Mouse (Mus musculus) lung, embryonic 14.5 days (tissue): Measurements from ENCODE around the gene Tubb1. TPM values are rescaled to one million over a fixed set of nuclear protein-coding genes. Genes with fewer than 3 reads are reported as not detected.

ENCODE experiments used
- ATAC-seq: fragments of 200-750 bp; cut with Nextera tagmentation; 2 replicates; pipeline ENCODE4 v1.8.0; 2017; ENCODE audit warnings: mild to moderate bottlenecking, moderate TSS enrichment, moderate library complexity; ENCODE audit not compliant: insufficient read depth
- DNase-seq: peaks from one replicate; pipeline ENCODE4 v3.0.0-alpha.2; 2015
- H3K27ac ChIP-seq: fragments of 300-500 bp; sonication (generic); 2 replicates; pipeline ENCODE4 v1.5.1; 2014; ENCODE audit warnings: low read depth, mild to moderate bottlenecking, moderate library complexity
- H3K27me3 ChIP-seq: fragments of 300-500 bp; sonication (generic); 2 replicates; pipeline ENCODE4 v1.6.1; 2014; ENCODE audit warnings: low read length, control low read depth; ENCODE audit not compliant: insufficient read depth
- H3K36me3 ChIP-seq: fragments of 300-500 bp; sonication (generic); 2 replicates; pipeline ENCODE4 v1.6.1; 2014; ENCODE audit warnings: control low read depth; ENCODE audit not compliant: insufficient read depth
- H3K4me1 ChIP-seq: fragments of 300-500 bp; sonication (generic); 2 replicates; pipeline ENCODE4 v1.6.1; 2014; ENCODE audit warnings: antibody characterized with exemption, control low read depth; ENCODE audit not compliant: insufficient read depth
- H3K4me2 ChIP-seq: fragments of 300-500 bp; sonication (generic); 2 replicates; pipeline ENCODE4 v1.6.1; 2014; ENCODE audit warnings: mild to moderate bottlenecking
- H3K4me3 ChIP-seq: fragments of 300-500 bp; sonication (generic); 2 replicates; pipeline ENCODE4 v1.5.1; 2014; ENCODE audit warnings: low read depth, low read length
- H3K9ac ChIP-seq: fragments of 300-500 bp; sonication (generic); 2 replicates; pipeline ENCODE4 v1.6.1; 2014
- H3K9me3 ChIP-seq: fragments of 300-500 bp; sonication (generic); 2 replicates; pipeline ENCODE4 v1.6.1; 2016; ENCODE audit warnings: low read depth, low read length, control low read depth
- CTCF ChIP-seq: IDR thresholded peaks from 2 replicates; pipeline ENCODE4 v1.5.1; 2016; ENCODE audit warnings: antibody characterized with exemption, low read depth
- WGBS: fragments of 180-500 bp; shearing (Covaris S2); extraction: QIAGEN DNeasy Blood & Tissue Kit; methylation state at CpG from one replicate; pipeline ENCODE4 v1.1.7; 2014; 5-methylcytosine and 5-hydroxymethylcytosine counted together
- polyA plus RNA-seq: library from polyadenylated mRNA; unstranded; fragments of >200 nt; fragmentation: Nextera tagmentation; extraction: Ambion mirVana; gene quantifications from 2 replicates; pipeline ENCODE4 v1.2.1, GENCODE M21; 2014

Gene Tubb1
- polyA plus RNA-seq, 1 experiment from 2014 or later = 10.0 TPM

DNA sequence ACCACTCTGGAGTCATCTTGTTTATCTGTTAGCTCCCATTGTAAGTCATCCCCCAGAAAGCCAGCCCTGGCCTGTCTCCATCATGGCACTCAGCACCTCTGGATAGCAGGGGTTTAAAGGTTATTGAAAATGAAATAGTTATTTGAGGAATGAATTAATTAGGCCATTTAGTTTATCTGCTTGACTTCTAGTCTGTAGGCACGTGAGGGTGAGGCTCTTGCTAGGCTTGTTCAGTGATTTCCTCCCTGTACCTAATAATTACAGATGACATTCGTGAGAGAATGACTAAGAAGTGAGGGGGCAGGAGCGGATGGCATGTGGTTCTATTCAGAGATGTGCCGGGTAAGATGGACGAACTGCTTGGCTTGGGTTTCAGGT lies 23.0 kb downstream of the Tubb1 start:
- DNase-seq = no peak
- Histone ChIP-seq H3K4me3 (peak overlapping the region; percentile 84), H3K27me3 (no peaks in the 10 kb centered on the region), H3K27ac (peak overlapping the region; percentile 77), H3K9ac (peak overlapping the region; percentile 42), H3K36me3 (peaks cover 17% of the 10 kb centered on the region; the same call in 1 of the 2 replicates), H3K9me3 (no peaks in the 10 kb centered on the region), H3K4me2 (peak overlapping the region; percentile 83), H3K4me1 (no peaks in the 10 kb centered on the region)
- WGBS = 58% methylated on average over 5 of the region's 5 CpGs
- no peak for ATAC-seq
- TF ChIP-seq CTCF = no peak

DNA sequence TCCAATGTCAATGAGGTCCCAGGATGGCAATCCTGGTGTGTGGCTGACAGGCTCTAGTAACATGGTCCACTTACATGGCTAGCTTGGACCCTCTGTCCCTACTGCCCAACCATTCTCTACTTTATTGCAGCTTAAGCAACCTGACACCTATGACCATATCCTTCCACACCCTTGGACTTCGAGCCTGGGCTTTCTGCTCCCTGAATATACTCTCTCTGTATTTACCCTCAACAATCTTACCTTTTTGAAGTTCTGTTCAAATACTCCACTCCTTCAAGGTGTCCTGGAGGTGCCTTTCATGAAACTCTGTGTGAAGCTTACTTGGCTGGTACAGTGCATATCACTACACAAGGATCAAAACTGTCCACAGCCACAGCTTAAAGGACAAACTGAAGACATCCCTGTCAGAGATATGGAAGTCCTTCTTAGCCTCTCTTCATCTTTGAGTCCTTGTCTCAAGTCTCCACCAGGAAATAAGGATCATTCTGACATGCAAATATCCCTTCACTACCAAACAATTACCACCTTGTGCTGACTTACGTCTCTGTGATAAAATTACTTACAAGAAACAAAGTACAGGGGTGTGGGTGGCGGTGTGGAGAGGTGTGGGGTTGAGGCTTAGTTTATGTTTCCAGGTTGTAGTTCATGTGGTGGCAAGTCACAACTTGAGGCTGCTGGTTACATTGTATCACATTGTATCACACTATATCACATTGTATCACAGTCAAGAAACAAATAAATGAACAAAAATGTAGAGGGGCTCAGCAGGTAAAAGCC lies 27.2 kb downstream of the Tubb1 start:
- Histone ChIP-seq H3K4me1 (no peaks in the 10 kb centered on the region), H3K4me2 (no peak overlapping the region), H3K9ac (no peak overlapping the region), H3K4me3 (no peak overlapping the region), H3K27ac (peak overlapping the region; percentile 31), H3K36me3 (no peaks in the 10 kb centered on the region), H3K27me3 (no peaks in the 10 kb centered on the region), H3K9me3 (no peaks in the 10 kb centered on the region)
- DNase-seq = no peak
- no peak for ATAC-seq
- no peak for TF ChIP-seq CTCF
- 47% methylated on average over 3 of the region's 3 CpGs for WGBS

DNA sequence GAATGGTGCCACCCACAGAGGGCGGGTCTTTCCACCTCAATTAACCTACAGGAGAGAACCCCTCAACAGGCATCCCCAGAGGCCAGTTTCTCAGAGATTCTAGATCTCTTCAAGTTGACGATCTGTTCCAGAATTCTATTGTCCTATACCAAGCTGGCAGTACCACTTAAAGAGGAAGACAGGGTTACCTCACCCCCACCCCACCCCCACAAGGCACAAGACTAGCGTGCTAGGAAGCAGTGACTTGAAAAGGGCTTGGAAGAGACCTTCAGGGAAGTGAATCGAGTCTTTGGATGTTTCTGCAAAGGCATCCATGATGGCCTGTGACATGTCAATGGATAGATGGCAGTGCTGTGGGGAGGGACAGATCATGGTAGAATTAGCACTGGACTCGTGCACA lies 28.3 kb downstream of the Tubb1 start:
- H3K4me1 ChIP-seq = no peaks in the 10 kb centered on the region
- 0 out of 2 replicates have a peak overlapping the region, but pooled peaks have one; percentile 31 for H3K27ac ChIP-seq
- H3K36me3 ChIP-seq = no peaks in the 10 kb centered on the region
- H3K4me3 ChIP-seq = no peak overlapping the region
- no peaks in the 10 kb centered on the region for H3K9me3 ChIP-seq
- no peak overlapping the region for H3K4me2 ChIP-seq
- DNase-seq (no peak), ATAC-seq (no peak)
- no peak for TF ChIP-seq CTCF
- H3K9ac ChIP-seq = no peak overlapping the region
- 66% methylated on average over 5 of the region's 5 CpGs for WGBS
- no peaks in the 10 kb centered on the region for H3K27me3 ChIP-seq

DNA sequence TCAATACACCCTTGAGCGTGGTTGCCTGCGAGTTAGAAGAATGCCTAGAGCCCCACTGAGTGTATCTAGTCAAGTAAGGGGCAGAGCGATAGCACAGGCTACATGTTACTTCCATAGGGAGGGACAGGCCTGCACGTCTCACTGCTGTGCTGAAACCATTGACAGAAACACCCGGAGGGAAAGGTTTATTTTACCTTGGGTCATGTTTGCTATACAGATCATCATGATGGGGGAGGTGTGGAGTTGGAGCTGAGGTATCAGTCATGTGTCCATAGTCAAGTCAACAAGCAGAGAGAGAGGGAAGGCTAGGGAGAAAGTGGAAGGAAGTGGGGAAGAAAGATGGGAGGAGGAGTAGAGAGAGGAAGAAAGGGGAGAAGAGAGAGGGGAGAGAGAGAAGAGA lies 36.5 kb downstream of the Tubb1 start:
- Histone ChIP-seq H3K4me1 (no peaks in the 10 kb centered on the region), H3K4me3 (no peak overlapping the region), H3K4me2 (no peak overlapping the region), H3K36me3 (no peaks in the 10 kb centered on the region), H3K27me3 (no peaks in the 10 kb centered on the region), H3K27ac (no peak overlapping the region), H3K9me3 (no peaks in the 10 kb centered on the region), H3K9ac (no peak overlapping the region)
- no peak for TF ChIP-seq CTCF
- DNase-seq (no peak), ATAC-seq (no peak)
- 63% methylated on average over 5 of the region's 5 CpGs for WGBS

DNA sequence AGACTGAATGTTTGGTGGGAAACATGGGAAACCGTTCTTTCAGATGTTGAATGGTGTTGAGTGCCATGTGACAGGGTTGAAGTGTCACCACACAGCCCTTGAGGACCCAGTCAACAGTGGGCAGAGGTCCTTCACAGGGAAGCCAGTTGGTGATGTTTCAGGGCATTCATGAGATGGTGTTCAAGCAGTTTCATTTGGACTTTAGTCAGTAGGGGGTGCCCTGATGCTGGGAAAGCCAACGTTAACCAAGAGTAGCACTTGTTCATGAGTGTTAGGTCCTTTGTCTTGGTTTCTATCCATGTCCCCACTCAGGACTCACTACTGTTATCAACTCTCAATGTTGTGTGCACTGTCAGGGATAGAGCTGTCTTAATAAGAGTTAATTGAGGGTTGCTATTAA lies 42.4 kb downstream of the Tubb1 start:
- H3K4me3 ChIP-seq = no peak overlapping the region
- no peaks in the 10 kb centered on the region for H3K27me3 ChIP-seq
- peak; percentile 40 for TF ChIP-seq CTCF
- H3K9ac ChIP-seq = no peak overlapping the region
- H3K4me1 ChIP-seq = no peaks in the 10 kb centered on the region
- no peak overlapping the region for H3K4me2 ChIP-seq
- no peak for ATAC-seq
- H3K9me3 ChIP-seq = no peaks in the 10 kb centered on the region
- 63% methylated on average over 2 of the region's 2 CpGs for WGBS
- no peak overlapping the region for H3K27ac ChIP-seq
- no peaks in the 10 kb centered on the region for H3K36me3 ChIP-seq
- no peak for DNase-seq

DNA sequence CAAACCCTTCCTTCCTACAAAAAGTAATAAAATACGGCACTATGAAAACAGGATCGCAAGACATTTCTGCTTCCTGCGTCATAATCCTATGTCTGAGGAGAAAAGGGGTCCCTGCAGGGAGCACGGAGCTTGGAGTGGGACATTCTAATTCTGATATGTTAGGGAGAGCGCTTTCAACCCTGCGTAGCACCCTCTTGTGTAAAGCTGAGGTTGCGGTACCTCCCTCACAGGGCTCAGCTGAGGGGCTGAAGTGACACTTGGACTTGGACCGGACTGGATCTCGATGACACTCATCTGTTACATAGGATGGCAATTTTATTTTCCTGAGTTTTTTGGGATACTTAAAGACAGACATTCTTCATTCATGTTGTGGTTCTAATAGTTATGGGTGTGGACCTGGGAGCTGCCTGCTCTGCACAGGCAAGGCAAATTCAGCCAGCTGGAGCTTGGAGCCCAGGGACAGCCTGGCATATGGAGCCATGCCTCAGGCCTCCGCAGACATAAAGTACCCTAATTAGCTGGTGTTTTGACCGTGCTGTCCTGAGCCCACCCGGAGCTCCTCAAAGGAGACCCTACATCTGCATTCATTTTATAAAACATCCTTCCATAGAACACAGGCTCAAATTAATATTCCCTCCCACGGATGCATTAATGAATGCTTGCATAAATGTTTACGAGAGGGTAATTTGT lies 50.5 kb downstream of the Tubb1 start:
- Histone ChIP-seq H3K4me1 (no peaks in the 10 kb centered on the region), H3K36me3 (no peaks in the 10 kb centered on the region), H3K27me3 (no peaks in the 10 kb centered on the region), H3K27ac (no peak overlapping the region), H3K9me3 (no peaks in the 10 kb centered on the region), H3K4me3 (no peak overlapping the region), H3K4me2 (no peak overlapping the region), H3K9ac (no peak overlapping the region)
- DNase-seq = no peak
- no peak for ATAC-seq
- no peak for TF ChIP-seq CTCF
- 84% methylated on average over 14 of the region's 14 CpGs for WGBS

DNA sequence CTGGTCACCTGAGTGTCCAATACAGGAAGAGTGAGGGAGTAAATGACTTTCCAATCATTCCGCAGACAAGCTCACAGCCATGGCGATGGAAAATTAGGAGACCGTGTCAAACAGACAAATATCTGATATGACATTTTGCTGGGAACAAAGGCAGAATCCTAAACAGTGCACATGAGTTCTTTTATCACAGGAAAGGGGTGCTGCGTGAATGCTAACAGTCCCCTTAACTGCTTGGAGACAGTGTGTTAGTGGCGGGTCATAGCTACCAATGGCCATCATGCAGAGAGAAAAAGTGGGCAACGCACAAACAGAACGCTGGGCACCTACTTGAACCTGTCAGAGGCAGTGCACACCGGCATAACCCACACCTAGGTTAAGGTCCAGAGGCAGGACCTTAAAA lies 51.0 kb downstream of the Tubb1 start:
- no peak overlapping the region for H3K9ac ChIP-seq
- ATAC-seq = no peak

More for the DNA sequence above, 51.0 kb downstream of the Tubb1 start:
- TF ChIP-seq CTCF = no peak
- DNase-seq = no peak
- Histone ChIP-seq H3K27ac (no peak overlapping the region), H3K36me3 (no peaks in the 10 kb centered on the region), H3K9me3 (no peaks in the 10 kb centered on the region), H3K4me2 (no peak overlapping the region), H3K27me3 (no peaks in the 10 kb centered on the region), H3K4me1 (no peaks in the 10 kb centered on the region), H3K4me3 (no peak overlapping the region)
- 83% methylated on average over 8 of the region's 8 CpGs for WGBS
